Mouse (Mus musculus): ENCODE results near the gene Mier1. TPM values are rescaled to one million over a fixed set of nuclear protein-coding genes. Genes with fewer than 3 reads are reported as not detected.

Mier1 gene
- 59.8 and 67.6 TPM in 2 replicates for total RNA-seq (2015)
- 54.0 and 72.6 TPM in 2 replicates for total RNA-seq (2017)

- ATAC-seq (replicated peaks; ENCODE audit: poor library complexity): peak; percentile 87
Measured at GRCm38 (mm10) chr4:103114184-103115111, at the start of gene Mier1, which contains the start of gene Wdr78. Gene Mier1 (plus strand): TSS chr4:103114390. Gene Wdr78 (minus strand): TSS chr4:103114555.

GRCm38 (mm10) chr4:103064421-103064820 lies 49.8 kb upstream of the Mier1 start:
- no peak for ATAC-seq (replicated peaks; ENCODE audit: poor library complexity)

- ATAC-seq (replicated peaks; ENCODE audit: poor library complexity): peak; percentile 20; the same call in 1 of the 2 replicates
Measured at GRCm38 (mm10) chr4:103064976-103065375, 49.2 kb upstream of the Mier1 start.

GRCm38 (mm10) chr4:103067906-103068655 lies 46.1 kb upstream of the Mier1 start:
- no peak for ATAC-seq (replicated peaks; ENCODE audit: poor library complexity)

- ATAC-seq (replicated peaks; ENCODE audit: poor library complexity): no peak
Measured at GRCm38 (mm10) chr4:103070631-103071030, 43.6 kb upstream of the Mier1 start.

- 0 out of 2 replicates have a peak, but pooled peaks have one; percentile 34 for ATAC-seq (replicated peaks; ENCODE audit: poor library complexity)
Measured at GRCm38 (mm10) chr4:103085237-103085636, 29.0 kb upstream of the Mier1 start.

- no peak for ATAC-seq (replicated peaks; ENCODE audit: poor library complexity)
Measured at GRCm38 (mm10) chr4:103095921-103096320, 18.3 kb upstream of the Mier1 start.

- no peak for ATAC-seq (replicated peaks; ENCODE audit: poor library complexity)
Measured at GRCm38 (mm10) chr4:103098532-103098931, 15.7 kb upstream of the Mier1 start.

GRCm38 (mm10) chr4:103112651-103113050 lies 1.5 kb upstream of the Mier1 start:
- ATAC-seq (replicated peaks; ENCODE audit: poor library complexity): no peak

- ATAC-seq (replicated peaks; ENCODE audit: poor library complexity): no peak
Measured at GRCm38 (mm10) chr4:103113402-103113801, 788 bp upstream of the Mier1 start.

- no peak for ATAC-seq (replicated peaks; ENCODE audit: poor library complexity)
Measured at GRCm38 (mm10) chr4:103118888-103119228, 4.7 kb downstream of the Mier1 start.

GRCm38 (mm10) chr4:103119229-103120027 lies 5.2 kb downstream of the Mier1 start:
- ATAC-seq (replicated peaks; ENCODE audit: poor library complexity): peak; percentile 49

- 0 out of 2 replicates have a peak, but pooled peaks have one; percentile 16 for ATAC-seq (replicated peaks; ENCODE audit: poor library complexity)
Measured at GRCm38 (mm10) chr4:103120028-103120384, 5.8 kb downstream of the Mier1 start.

GRCm38 (mm10) chr4:103120395-103120794 lies 6.2 kb downstream of the Mier1 start:
- no peak for ATAC-seq (replicated peaks; ENCODE audit: poor library complexity)

GRCm38 (mm10) chr4:103120874-103121389 lies 6.7 kb downstream of the Mier1 start:
- 0 out of 2 replicates have a peak, but pooled peaks have one; percentile 10 for ATAC-seq (replicated peaks; ENCODE audit: poor library complexity)

- ATAC-seq (replicated peaks; ENCODE audit: poor library complexity): peak; percentile 18
Measured at GRCm38 (mm10) chr4:103123086-103123485, 8.9 kb downstream of the Mier1 start.

GRCm38 (mm10) chr4:103123606-103124005 lies 9.4 kb downstream of the Mier1 start:
- peak; percentile 27 for ATAC-seq (replicated peaks; ENCODE audit: poor library complexity)

- peak; percentile 32 for ATAC-seq (replicated peaks; ENCODE audit: poor library complexity)
Measured at GRCm38 (mm10) chr4:103126533-103126932, 12.3 kb downstream of the Mier1 start.

- peak; percentile 54 for ATAC-seq (replicated peaks; ENCODE audit: poor library complexity)
Measured at GRCm38 (mm10) chr4:103136946-103137345, 22.8 kb downstream of the Mier1 start.

- ATAC-seq (replicated peaks; ENCODE audit: poor library complexity): peak; percentile 95
Measured at GRCm38 (mm10) chr4:103146339-103146738, 32.1 kb downstream of the Mier1 start.

All from megakaryocyte progenitor cell, adult 5-6 weeks (primary cell).